In the genomic region with DNA sequence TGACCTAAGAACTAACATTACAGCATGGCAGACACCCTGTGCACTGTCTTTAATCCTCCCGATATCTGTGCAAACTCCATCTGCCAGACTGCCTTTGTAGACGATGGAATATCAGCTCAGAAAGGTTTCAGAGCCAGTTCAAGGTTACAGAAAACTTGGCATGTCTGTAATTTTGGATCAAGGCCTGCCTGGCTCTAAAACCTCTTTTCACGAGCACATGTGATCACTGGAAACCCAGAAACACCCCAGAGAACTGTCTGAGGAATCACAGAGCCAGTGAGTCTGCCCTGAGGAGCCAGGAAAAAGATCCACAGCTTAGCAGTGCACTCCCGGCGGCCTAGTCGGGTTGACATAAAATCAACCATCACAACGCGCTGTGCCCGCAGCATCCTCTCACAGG, we compare ENCODE assay signal across 9 mouse cellular contexts.
DNase-seq lines count a peak whose midpoint lies in the region.
"Had no signal": no experiment of that assay in that cellular context is flagged by ENCODE, and none has a peak within 500 bp of the region (broad histone marks: within the 10 kb centered on the region; RNA-seq: fewer than 3 reads in every experiment).

No protein-coding gene starts in this region.

- DNase-seq in adrenal gland, adult (ENCODE audit: inconsistent age in 2 of 2, low spot score in 1 of 2) = peak; percentile 64 to 89
- no peak for DNase-seq in adrenal gland, postnatal 4 days (ENCODE audit: low spot score in 2 of 2)
- DNase-seq in lung, postnatal 14 days = peak; percentile 9
- DNase-seq in lung, postnatal 4 days = no peak
- peak; percentile 13 to 36 for DNase-seq in gastrocnemius, adult 8-10 months (ENCODE audit: low spot score in 2 of 2)
- DNase-seq in skeletal muscle tissue, adult 2 months (ENCODE audit: low read depth, low spot score) = peak; percentile 52
- DNase-seq in natural killer cell, adult 2 months (ENCODE audit: low spot score in 2 of 2) = no peak
- DNase-seq in layer of hippocampus, postnatal 36 days = no peak
- DNase-seq: kidney, adult 2 months had no signal

Comparison
In these comparisons a context has a peak if more than half of its experiments do, and no peak if none do; other contexts are left out.
1. DNase-seq: peak in adrenal gland, adult (2 of 2), lung, postnatal 14 days (single experiment), gastrocnemius, adult 8-10 months (2 of 2) and skeletal muscle tissue, adult 2 months (single experiment); none in adrenal gland, postnatal 4 days (0 of 2), lung, postnatal 4 days (0 of 2), natural killer cell, adult 2 months (0 of 2) and layer of hippocampus, postnatal 36 days (0 of 2).